Mouse (Mus musculus) heart, embryonic 14.5 days (tissue): ENCODE measurements around the gene Smndc1. TPM values are rescaled to one million over a fixed set of nuclear protein-coding genes. Genes with fewer than 3 reads are reported as not detected.
"Not testable (repeated sequence)": the region's sequence is repeated elsewhere in the genome, so short reads cannot be mapped to it uniquely, and the experiment has no call there.

Experiments used
- ATAC-seq: fragments of 200-750 bp; cut with Nextera tagmentation; 2 replicates; pipeline ENCODE4 v1.8.0; 2017; ENCODE audit warnings: low read depth, moderate TSS enrichment; ENCODE audit not compliant: insufficient number of reproducible peaks, insufficient read depth, low FRiP score
- H3K27ac ChIP-seq, 2 experiments: fragments of 200-500 bp in 1 of 2; fragments of 300-500 bp in 1 of 2; sonication (generic) in 1 of 2; replicated peaks in 1 of 2; 2 replicates each; pipeline ENCODE4 v1.5.1; 2012 to 2014; ENCODE audit warnings: low read depth in 2 of 2, low read length in 2 of 2, control low read depth in 1 of 2, mild to moderate bottlenecking in 1 of 2, mixed read lengths in 1 of 2; ENCODE audit not compliant: control insufficient read depth in 1 of 2, insufficient read depth in 1 of 2
- H3K27me3 ChIP-seq: fragments of 300-500 bp; sonication (generic); 2 replicates; pipeline ENCODE4 v1.6.1; 2014; ENCODE audit warnings: mild to moderate bottlenecking, low read length, control low read depth; ENCODE audit not compliant: control insufficient read depth, insufficient read depth
- H3K36me3 ChIP-seq: fragments of 300-500 bp; sonication (generic); 2 replicates; pipeline ENCODE4 v1.6.1; 2014; ENCODE audit warnings: mild to moderate bottlenecking, control low read depth, low read length, mixed read lengths; ENCODE audit not compliant: control insufficient read depth, insufficient read depth
- H3K4me1 ChIP-seq, 2 experiments: fragments of 200-500 bp in 1 of 2; fragments of 300-500 bp in 1 of 2; sonication (generic) in 1 of 2; 2 replicates each; pipeline ENCODE4 v1.6.1; 2012 to 2014; ENCODE audit warnings: low read length in 2 of 2, control low read depth in 1 of 2, mixed read lengths in 1 of 2; ENCODE audit not compliant: control insufficient read depth in 2 of 2, insufficient read depth in 2 of 2
- H3K4me2 ChIP-seq: fragments of 300-500 bp; sonication (generic); 2 replicates; pipeline ENCODE4 v1.6.1; 2014; ENCODE audit warnings: mild to moderate bottlenecking, low read length
- H3K4me3 ChIP-seq, 2 experiments: fragments of 200-500 bp in 1 of 2; fragments of 300-500 bp in 1 of 2; sonication (generic) in 1 of 2; 2 replicates each; pipeline ENCODE4 v1.5.1; 2012 to 2014; ENCODE audit warnings: low read length in 2 of 2, mild to moderate bottlenecking in 2 of 2, control low read depth in 1 of 2, low read depth in 1 of 2, moderate library complexity in 1 of 2; ENCODE audit not compliant: control insufficient read depth in 1 of 2, insufficient read depth in 1 of 2
- H3K9ac ChIP-seq: fragments of 300-500 bp; sonication (generic); 2 replicates; pipeline ENCODE4 v1.6.1; 2014; ENCODE audit warnings: mild to moderate bottlenecking, low read length
- H3K9me3 ChIP-seq: fragments of 300-500 bp; sonication (generic); 2 replicates; pipeline ENCODE4 v1.6.1; 2016; ENCODE audit warnings: low read length, control low read depth; ENCODE audit not compliant: control insufficient read depth
- WGBS: fragments of 180-500 bp; shearing (Covaris S2); extraction: QIAGEN DNeasy Blood & Tissue Kit; methylation state at CpG from one replicate; pipeline ENCODE4 v1.1.7; 2014; 5-methylcytosine and 5-hydroxymethylcytosine counted together
- polyA plus RNA-seq: library from polyadenylated mRNA; unstranded; fragments of >200 nt; fragmentation: Nextera tagmentation; extraction: Ambion mirVana; gene quantifications from 2 replicates; pipeline ENCODE4 v1.2.1, GENCODE M21; 2014

The Smndc1 gene
- polyA plus RNA-seq, 1 experiment from 2014 or later = 32.7 TPM

DNA sequence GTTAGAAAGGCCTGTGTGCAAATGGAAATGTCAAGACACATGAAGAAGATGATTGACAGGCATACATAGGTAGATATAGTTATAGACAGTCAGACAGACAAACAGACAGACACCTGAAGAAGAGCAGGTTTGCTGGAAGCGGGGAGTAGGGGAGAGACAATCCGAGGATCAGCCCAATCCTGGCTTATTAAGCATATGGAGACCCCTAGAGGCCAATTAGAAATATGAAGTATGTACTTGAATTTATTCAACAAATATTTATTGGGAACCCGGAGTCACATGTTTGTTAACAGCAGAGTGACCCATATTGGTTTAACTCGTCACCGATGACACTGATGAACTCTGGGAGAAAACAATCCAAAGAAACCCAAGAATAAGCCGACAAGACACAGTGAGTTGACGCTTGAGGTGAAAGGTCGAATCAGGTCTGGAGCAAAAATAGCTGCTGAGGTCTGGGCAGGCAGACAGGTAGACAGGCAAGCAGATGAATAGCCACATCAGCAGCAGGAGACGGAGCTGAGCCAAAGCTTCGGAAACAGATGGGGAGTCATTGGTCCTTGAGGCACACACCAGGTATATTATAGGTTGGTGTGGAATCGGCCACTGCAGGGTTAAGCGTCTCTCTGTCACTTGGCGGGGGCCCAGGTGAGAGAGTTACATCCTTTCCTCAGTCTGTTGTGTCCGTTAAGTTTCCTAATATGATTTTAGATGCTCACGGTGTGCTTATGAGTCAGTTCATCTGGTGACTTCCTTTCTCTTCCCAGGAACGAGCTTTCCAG, 10.1 kb upstream of the Smndc1 start:
- Histone ChIP-seq H3K27me3 (no peaks in the 10 kb centered on the region), H3K4me1 (peaks cover 0 to 2% of the 10 kb centered on the region in 2 experiments; a peak in 1 of 4 replicates), H3K36me3 (no peaks in the 10 kb centered on the region), H3K9ac (no peak overlapping the region), H3K4me2 (no peak overlapping the region), H3K9me3 (no peaks in the 10 kb centered on the region), H3K27ac (no peak overlapping the region), H3K4me3 (no peak overlapping the region)
- ATAC-seq = no peak
- 76% methylated on average over 16 of the region's 16 CpGs for WGBS

DNA sequence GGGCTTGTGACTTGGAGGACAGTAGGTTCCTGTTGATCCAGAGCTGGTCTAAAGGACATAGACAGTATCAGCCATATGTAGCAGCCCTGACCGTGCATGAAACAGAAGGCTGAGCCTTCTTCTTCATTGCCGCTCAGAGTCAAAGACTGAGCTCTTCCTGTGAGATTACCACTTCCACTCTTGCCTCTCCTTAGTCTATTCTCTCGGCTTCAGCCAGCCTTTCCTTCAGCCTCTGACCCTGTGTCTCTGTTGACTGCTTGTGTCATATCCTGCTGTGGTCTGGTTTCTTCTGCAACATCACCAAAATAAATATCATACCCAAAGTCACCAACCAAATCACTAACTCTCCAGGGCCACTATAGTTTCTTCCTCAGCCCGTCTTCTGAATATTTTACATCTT, 8.8 kb upstream of the Smndc1 start:
- 60% methylated on average over 4 of the region's 4 CpGs for WGBS
- Histone ChIP-seq H3K4me1 (peaks cover 0 to 2% of the 10 kb centered on the region in 2 experiments; a peak in 1 of 4 replicates), H3K27ac (no peak overlapping the region), H3K4me2 (no peak overlapping the region), H3K9me3 (no peaks in the 10 kb centered on the region), H3K4me3 (no peak overlapping the region), H3K36me3 (no peaks in the 10 kb centered on the region), H3K27me3 (no peaks in the 10 kb centered on the region), H3K9ac (no peak overlapping the region)
- ATAC-seq = no peak

DNA sequence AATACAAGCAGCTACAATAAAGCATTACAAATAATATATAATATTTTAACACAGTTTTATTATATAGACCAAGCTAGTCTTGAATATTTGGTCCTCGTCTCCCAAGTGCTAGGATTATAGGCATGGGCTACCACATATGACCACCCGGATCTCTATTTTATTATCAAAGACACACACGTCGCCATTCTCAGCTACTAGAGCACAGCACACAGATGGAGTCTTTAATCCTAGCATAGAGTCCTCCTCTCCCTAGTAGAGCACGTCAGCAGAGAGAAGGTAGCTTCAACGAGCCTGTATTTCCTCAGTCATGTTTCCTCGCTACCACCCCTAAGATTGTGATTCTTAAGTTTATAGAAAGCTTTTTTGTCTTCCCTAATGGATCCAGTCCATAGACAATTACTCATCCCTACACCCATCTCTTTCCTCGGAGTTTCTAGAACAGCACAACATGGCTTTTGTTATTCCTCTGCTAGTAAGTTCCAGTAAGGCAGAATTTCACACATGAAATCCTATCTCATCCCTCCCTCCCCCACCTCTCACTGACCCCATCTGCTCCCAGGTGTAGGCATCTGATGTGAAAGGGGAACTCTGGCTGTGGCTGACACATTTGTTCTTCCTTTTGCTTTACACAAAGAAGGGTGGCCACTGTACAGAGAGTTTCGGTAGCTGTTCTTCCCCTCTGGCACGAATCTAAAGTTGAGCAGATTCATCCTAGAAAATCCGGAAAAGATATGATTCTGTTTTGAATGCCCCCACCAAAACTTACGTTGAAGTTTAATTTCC, 7.3 kb upstream of the Smndc1 start:
- Histone ChIP-seq H3K4me3 (no peak overlapping the region), H3K9ac (no peak overlapping the region), H3K36me3 (no peaks in the 10 kb centered on the region), H3K9me3 (no peaks in the 10 kb centered on the region), H3K4me1 (no peaks in the 10 kb centered on the region), H3K4me2 (no peak overlapping the region), H3K27ac (no peak overlapping the region), H3K27me3 (no peaks in the 10 kb centered on the region)
- ATAC-seq = no peak
- 76% methylated on average over 12 of the region's 12 CpGs for WGBS

DNA sequence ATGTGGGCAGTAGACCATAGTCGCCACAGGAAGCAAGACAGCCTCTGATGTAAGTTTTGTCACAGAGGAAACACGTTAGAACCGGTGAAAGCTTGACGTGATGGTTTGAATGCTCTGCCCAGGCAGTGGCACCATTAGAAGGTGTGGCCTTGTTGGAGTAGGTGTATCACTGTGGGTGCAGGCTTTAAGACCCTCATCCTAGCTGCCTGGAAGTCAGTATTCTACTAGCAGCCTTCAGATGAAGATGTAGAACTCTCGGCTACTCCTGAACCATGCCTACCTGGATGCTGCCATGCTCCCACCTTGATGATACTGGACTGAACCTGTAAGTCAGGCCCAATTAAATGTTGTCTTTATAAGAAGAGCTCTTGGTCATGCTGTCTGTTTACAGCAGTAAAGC, 5.4 kb upstream of the Smndc1 start:
- H3K27me3 ChIP-seq, H3K9ac ChIP-seq, H3K27ac ChIP-seq, H3K9me3 ChIP-seq, H3K4me1 ChIP-seq, H3K4me3 ChIP-seq, H3K4me2 ChIP-seq, ATAC-seq, H3K36me3 ChIP-seq: not testable (repeated sequence)
- WGBS = 49% methylated on average over 5 of the region's 5 CpGs

GRCm38 (mm10) chr19:53394956-53395355, 4.6 kb upstream of the Smndc1 start:
- not testable (repeated sequence) for H3K9ac ChIP-seq, H3K4me3 ChIP-seq, H3K27ac ChIP-seq, H3K4me2 ChIP-seq, H3K9me3 ChIP-seq, ATAC-seq, H3K4me1 ChIP-seq, H3K36me3 ChIP-seq, H3K27me3 ChIP-seq
- WGBS = 68% methylated on average over 3 of the region's 3 CpGs

GRCm38 (mm10) chr19:53394552-53394951, 4.2 kb upstream of the Smndc1 start:
- Histone ChIP-seq H3K27me3 (no peaks in the 10 kb centered on the region), H3K27ac (no peak overlapping the region), H3K36me3 (no peaks in the 10 kb centered on the region), H3K9ac (no peak overlapping the region), H3K9me3 (no peaks in the 10 kb centered on the region), H3K4me3 (no peak overlapping the region), H3K4me2 (no peak overlapping the region), H3K4me1 (peaks cover 5 to 9% of the 10 kb centered on the region in 2 experiments; a peak in 3 of 4 replicates)
- WGBS = 15% methylated on average over 7 of the region's 7 CpGs
- ATAC-seq = no peak

DNA sequence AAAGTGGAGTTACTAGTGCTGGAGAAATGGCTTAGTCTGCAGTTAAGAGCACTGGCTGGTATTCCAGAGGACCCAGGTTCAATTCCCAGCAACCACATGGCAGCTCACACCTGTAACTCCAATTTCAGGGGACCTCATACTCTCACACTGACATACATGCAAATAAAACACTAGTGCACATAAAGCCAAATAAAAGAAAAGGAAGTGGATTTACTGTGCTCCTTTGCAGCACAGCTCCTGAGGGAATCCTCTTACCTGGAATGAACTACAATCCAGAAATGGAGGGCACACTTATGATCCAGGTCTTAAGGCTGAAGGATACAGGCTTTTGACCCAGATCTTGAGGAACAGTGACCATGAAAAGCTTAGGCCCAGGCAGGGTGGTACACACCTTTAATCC, 3.3 kb upstream of the Smndc1 start:
- no peak for ATAC-seq
- Histone ChIP-seq H3K4me2 (no peak overlapping the region), H3K27me3 (no peaks in the 10 kb centered on the region), H3K27ac (no peak overlapping the region), H3K4me3 (no peak overlapping the region), H3K4me1 (peaks cover 5 to 14% of the 10 kb centered on the region in 2 experiments), H3K9me3 (no peaks in the 10 kb centered on the region), H3K36me3 (peaks cover 6% of the 10 kb centered on the region), H3K9ac (no peak overlapping the region)
